Mouse (Mus musculus): ENCODE measurements around the gene Sh3gl2.

DNA sequence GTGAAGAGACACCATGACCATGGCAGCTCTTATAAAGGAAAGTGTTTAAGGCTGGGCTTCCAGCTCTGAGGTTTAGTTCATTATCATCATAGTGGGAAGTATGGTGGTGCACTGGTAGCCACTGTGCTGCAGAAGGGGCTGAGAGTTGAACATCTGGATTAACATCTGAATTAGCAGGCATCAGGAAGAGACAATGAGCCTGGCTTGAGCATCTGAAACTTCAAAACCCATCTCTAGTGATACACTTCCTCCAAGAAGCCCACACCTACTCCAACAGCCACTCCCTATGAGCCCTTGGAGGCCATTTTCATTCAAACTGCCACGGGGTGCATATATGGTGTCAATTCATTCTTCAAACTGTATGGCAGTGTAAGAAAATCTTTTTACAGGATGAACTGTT, 3.6 kb downstream of the Sh3gl2 start:
- TF ChIP-seq EP300 (optimal IDR thresholded peaks at IDR 0.05): no peak
- no peak for TF ChIP-seq CTCF (IDR thresholded peaks at IDR 0.05; ENCODE audit: low read depth)
